Comparison of ENCODE assay signal across 11 mouse cellular contexts in the genomic region with DNA sequence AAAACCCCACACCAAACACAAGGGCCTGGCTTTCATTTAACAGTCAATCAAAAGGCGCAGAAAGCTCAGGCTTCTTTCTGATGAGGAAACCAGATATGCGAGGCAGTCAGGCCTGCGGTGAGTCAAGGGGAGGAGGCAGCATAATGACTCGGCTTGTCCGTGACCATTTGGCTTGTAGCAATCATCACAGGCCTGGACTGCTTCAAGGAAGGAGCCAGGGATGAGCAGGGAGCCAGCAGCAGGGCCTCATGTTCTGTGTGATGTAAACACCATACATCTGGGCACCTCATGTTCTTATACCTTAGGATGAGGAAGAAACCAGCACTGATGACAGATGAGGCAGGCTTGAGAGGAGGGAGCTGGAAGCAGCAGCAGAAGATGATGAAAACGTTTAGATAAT.
A peak's percentile ranks its signal among the peaks of the same experiment; 100 is the strongest.
DNase-seq lines count a peak whose midpoint lies in the region; ATAC-seq and TF ChIP-seq lines count a peak whose summit lies in the region.
"Had no signal": no experiment of that assay in that cellular context is flagged by ENCODE, and none has a peak within 500 bp of the region (broad histone marks: within the 10 kb centered on the region; RNA-seq: fewer than 3 reads in every experiment).

No protein-coding gene starts in this region.

- no peak overlapping the region for H3K4me3 ChIP-seq in kidney, embryonic 14.5 days (ENCODE audit: low read length)
- H3K4me3 ChIP-seq in embryonic facial prominence, embryonic 12.5 days = no peak overlapping the region
- H3K4me3 ChIP-seq in myocyte = no peak overlapping the region
- H3K4me3 ChIP-seq: forebrain, embryonic 12.5 days; hindbrain, embryonic 15.5 days had no signal

- no peaks in the 10 kb centered on the region for H3K36me3 ChIP-seq in kidney, embryonic 14.5 days (ENCODE audit: control insufficient read depth, insufficient read depth, low read length)
- H3K36me3 ChIP-seq in embryonic facial prominence, embryonic 12.5 days = no peaks in the 10 kb centered on the region
- H3K36me3 ChIP-seq in myocyte (ENCODE audit: control insufficient read depth, insufficient read depth) = no peaks in the 10 kb centered on the region
- H3K36me3 ChIP-seq: forebrain, embryonic 12.5 days; hindbrain, embryonic 15.5 days had no signal

- no peaks in the 10 kb centered on the region for H3K4me1 ChIP-seq in kidney, embryonic 14.5 days (ENCODE audit: control insufficient read depth, insufficient read depth, low read length)
- peaks cover 24% of the 10 kb centered on the region for H3K4me1 ChIP-seq in embryonic facial prominence, embryonic 12.5 days
- H3K4me1 ChIP-seq: hindbrain, embryonic 15.5 days had no signal

- no peak overlapping the region for H3K4me2 ChIP-seq in kidney, embryonic 14.5 days (replicated peaks; ENCODE audit: low read depth, low read length)
- H3K4me2 ChIP-seq in embryonic facial prominence, embryonic 12.5 days (replicated peaks) = no peak overlapping the region
- H3K4me2 ChIP-seq in myocyte (ENCODE audit: low read depth) = peak overlapping the region; percentile 5
- H3K4me2 ChIP-seq: forebrain, embryonic 12.5 days; hindbrain, embryonic 15.5 days had no signal

- H3K9me3 ChIP-seq in kidney, embryonic 14.5 days (ENCODE audit: control insufficient read depth, low read length) = no peaks in the 10 kb centered on the region; the same call in 1 of the 2 replicates
- no peaks in the 10 kb centered on the region for H3K9me3 ChIP-seq in embryonic facial prominence, embryonic 12.5 days
- H3K9me3 ChIP-seq: hindbrain, embryonic 15.5 days had no signal

- 22% methylated on average over 6 of the region's 6 CpGs for WGBS in kidney, embryonic 14.5 days
- WGBS in embryonic facial prominence, embryonic 12.5 days = 14% methylated on average over 6 of the region's 6 CpGs

- intact Hi-C loops in left cerebral cortex, postnatal 36 days (cut with DNase I) = no loop called here

- TF ChIP-seq POLR2A in myocyte (IDR thresholded peaks at IDR 0.05; ENCODE audit: insufficient read length, low read depth) = no peak

- H3K27ac ChIP-seq in kidney, embryonic 14.5 days (ENCODE audit: low read depth, low read length) = no peak overlapping the region
- peak overlapping the region; percentile 30; the same call in 1 of the 2 replicates for H3K27ac ChIP-seq in embryonic facial prominence, embryonic 12.5 days
- H3K27ac ChIP-seq: forebrain, embryonic 12.5 days; hindbrain, embryonic 15.5 days; macrophage had no signal

- no peak overlapping the region for H3K9ac ChIP-seq in kidney, embryonic 14.5 days (ENCODE audit: low read depth, low read length)
- H3K9ac ChIP-seq in embryonic facial prominence, embryonic 12.5 days = no peak overlapping the region
- H3K9ac ChIP-seq: forebrain, embryonic 12.5 days; hindbrain, embryonic 15.5 days had no signal

- no peaks in the 10 kb centered on the region for H3K27me3 ChIP-seq in kidney, embryonic 14.5 days (ENCODE audit: control insufficient read depth, insufficient read depth, low read length)
- H3K27me3 ChIP-seq in embryonic facial prominence, embryonic 12.5 days = no peaks in the 10 kb centered on the region
- no peaks in the 10 kb centered on the region for H3K27me3 ChIP-seq in myocyte (ENCODE audit: control insufficient read depth, insufficient read depth, insufficient read length)
- H3K27me3 ChIP-seq: forebrain, embryonic 12.5 days; hindbrain, embryonic 15.5 days had no signal

- no peak for DNase-seq in kidney, postnatal 36 days
- peak; percentile 95 for DNase-seq in NIH3T3 (ENCODE audit: low read depth)
- DNase-seq in left cerebral cortex, postnatal 36 days (ENCODE audit: low spot score in 2 of 2) = no peak
- no peak for DNase-seq in urinary bladder, adult 2 months (ENCODE audit: low spot score)
- DNase-seq: heart, adult 18-20 months had no signal

- peak; percentile 52; the same call in 1 of the 2 replicates for ATAC-seq in kidney, embryonic 14.5 days (ENCODE audit: low FRiP score, low TSS enrichment)
- ATAC-seq in embryonic facial prominence, embryonic 12.5 days (ENCODE audit: insufficient number of reproducible peaks, insufficient read depth, low FRiP score, low TSS enrichment) = peak; percentile 78

- no peak overlapping the region for H3ac ChIP-seq in myocyte (ENCODE audit: control insufficient read depth, insufficient read length)

- H3K79me2 ChIP-seq in myocyte (ENCODE audit: control insufficient read depth, insufficient read depth) = no peaks in the 10 kb centered on the region

TF ChIP-seq in myocyte, 11 proteins besides CTCF, POLR2A, EP300 and RAD21:
- peak in 1 of 3 experiments; percentile 46 for TF ChIP-seq MYOD1 (IDR thresholded peaks at IDR 0.05; ENCODE audit: control insufficient read depth in 1 of 3, insufficient read length in 2 of 3, low read depth in 2 of 3)
- no peak for TF ChIP-seq REST (IDR thresholded peaks at IDR 0.05; ENCODE audit: insufficient read depth, insufficient read length)
- peak in 1 of 3 experiments; percentile 8 for TF ChIP-seq MYOG (IDR thresholded peaks at IDR 0.05; ENCODE audit: control insufficient read depth in 1 of 3, insufficient read depth in 1 of 3, insufficient read length in 2 of 3, low read depth in 2 of 3)
- no peak for TF ChIP-seq SRF (IDR thresholded peaks at IDR 0.05; ENCODE audit: control insufficient read depth, insufficient read length, low read depth)
- TF ChIP-seq E2F4 (IDR thresholded peaks at IDR 0.05; ENCODE audit: insufficient read depth) = no peak
- no peak for TF ChIP-seq USF1 (IDR thresholded peaks at IDR 0.05; ENCODE audit: low read depth)
- no peak for TF ChIP-seq POLR2AphosphoS2 (IDR thresholded peaks at IDR 0.05; ENCODE audit: insufficient read length, low read depth)
- TF ChIP-seq MAX (IDR thresholded peaks at IDR 0.05; ENCODE audit: low read depth) = no peak
- no peak for TF ChIP-seq CEBPB (IDR thresholded peaks at IDR 0.05; ENCODE audit: insufficient read depth, poor library complexity, severe bottlenecking)
- TF ChIP-seq TCF12 (IDR thresholded peaks at IDR 0.05; ENCODE audit: insufficient read depth, poor library complexity, severe bottlenecking) = no peak
- TF ChIP-seq TCF3 (IDR thresholded peaks at IDR 0.05; ENCODE audit: insufficient read length, low read depth) = no peak
TF ChIP-seq in myocyte: peak in this region for 2.
